Mouse (Mus musculus) kidney, postnatal 14 days (tissue): Measurements from ENCODE around the gene Abca4.

Experiments
- DNase-seq: peaks from one replicate; pipeline ENCODE4 v3.0.0; 2022; ENCODE audit warnings: mixed read lengths

The Abca4 gene

DNA sequence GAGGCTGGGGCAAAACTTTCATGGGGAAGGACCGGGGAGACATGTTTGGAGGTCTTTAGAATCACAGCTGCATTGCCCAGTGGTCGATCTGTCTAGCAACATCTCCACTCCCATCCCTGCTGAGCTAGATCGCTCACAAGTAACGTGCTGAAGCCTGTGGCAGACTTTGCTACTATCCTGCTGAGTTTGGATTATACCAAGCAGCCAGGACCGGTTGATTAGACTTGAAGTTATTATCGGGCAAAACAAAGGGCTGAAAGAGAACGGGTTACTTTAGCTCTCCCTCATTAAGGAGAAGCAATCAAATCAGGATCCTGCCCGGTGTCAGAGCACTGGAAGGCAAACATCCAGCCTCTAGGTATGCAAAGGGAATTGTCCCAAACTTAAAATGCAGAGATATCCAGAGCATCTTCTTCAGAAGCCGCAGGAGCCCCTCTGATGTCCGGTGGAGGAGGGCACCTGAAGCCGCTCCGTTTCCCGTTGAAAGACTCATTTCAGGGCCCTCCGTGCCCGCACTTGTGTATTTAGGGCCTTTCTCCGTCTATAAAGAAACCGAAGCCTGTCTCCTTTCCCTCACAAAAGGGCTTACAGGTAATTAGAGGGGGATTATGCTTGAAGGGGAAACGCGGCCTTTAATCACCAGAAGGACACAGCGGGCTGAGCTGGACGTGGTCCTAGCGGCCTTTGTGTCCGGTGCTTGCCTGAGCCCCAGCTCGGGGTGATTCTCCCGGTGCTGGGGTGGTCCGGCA lies at the start of gene Abca4:
TSS of gene Abca4 (plus strand) at position 645 of the 749 bp plus-strand sequence.
- DNase-seq = peak; percentile 31

DNA sequence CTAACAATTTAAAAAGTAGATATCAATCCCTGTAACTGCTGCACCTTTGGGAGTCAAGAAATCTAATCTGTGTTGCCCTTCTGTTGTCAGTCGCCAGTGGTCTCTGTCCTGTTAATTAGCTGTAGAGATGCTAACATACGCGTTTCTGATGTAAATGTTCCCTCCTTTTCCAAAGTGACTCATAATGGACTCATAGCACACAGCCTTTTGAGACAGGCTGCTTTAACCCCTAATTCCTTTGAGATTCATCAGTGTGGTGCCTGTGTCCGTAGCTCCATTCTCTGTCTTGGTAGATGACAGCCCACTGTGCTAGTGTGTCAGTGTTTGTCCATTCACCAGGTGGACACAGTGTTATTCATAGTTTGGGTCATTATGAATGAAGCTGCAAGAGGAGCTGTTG lies 49.1 kb upstream of the Abca4 start:
- no peak for DNase-seq

GRCm38 (mm10) chr3:121999934-122000333 lies 44.3 kb upstream of the Abca4 start:
- DNase-seq = no peak

GRCm38 (mm10) chr3:122001568-122001967 lies 42.7 kb upstream of the Abca4 start:
- DNase-seq = peak; percentile 24

- no peak for DNase-seq
Measured at GRCm38 (mm10) chr3:122009818-122010217, 34.4 kb upstream of the Abca4 start.

DNA sequence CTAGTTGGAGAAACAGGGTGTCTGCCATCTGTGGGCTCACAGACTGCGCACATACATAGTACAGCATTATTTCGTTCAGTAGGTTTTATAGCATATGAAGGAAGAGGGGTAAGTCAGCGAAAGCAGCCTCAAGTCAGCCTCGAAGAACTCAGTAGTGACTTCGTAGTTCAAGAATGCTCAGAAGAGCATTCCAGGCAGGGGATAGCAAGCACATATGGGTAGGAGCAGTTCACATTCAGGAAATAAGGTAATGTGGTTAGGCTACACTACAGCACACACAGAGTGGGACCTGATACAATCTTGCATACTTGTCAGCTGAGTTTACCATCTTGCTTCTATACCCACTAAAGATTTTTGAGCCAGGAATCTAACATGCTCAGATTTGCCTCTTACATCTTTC lies 34.0 kb upstream of the Abca4 start:
- DNase-seq = no peak

DNA sequence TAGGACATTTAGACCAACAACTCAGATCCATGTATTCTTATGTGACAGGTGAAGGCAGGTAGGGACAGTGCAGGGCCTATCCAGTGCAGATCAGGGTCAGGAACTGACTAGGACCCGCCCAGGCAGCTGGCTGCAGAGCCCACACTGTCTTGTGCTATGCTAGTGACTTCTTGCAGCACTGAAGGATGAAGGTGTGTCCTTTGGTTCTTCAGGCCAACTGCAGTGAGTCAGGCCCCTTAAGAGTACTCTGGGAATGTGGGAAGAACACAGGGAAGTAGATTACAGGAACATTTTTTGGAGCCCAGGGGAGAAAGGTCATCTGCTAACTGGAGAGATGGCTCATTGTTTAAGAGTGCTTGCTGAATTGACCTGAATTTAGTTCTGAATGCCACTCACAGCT lies 31.8 kb upstream of the Abca4 start:
- DNase-seq = no peak

GRCm38 (mm10) chr3:122018421-122018820 lies 25.8 kb upstream of the Abca4 start:
- no peak for DNase-seq

GRCm38 (mm10) chr3:122019159-122019558 lies 25.1 kb upstream of the Abca4 start:
- no peak for DNase-seq

DNA sequence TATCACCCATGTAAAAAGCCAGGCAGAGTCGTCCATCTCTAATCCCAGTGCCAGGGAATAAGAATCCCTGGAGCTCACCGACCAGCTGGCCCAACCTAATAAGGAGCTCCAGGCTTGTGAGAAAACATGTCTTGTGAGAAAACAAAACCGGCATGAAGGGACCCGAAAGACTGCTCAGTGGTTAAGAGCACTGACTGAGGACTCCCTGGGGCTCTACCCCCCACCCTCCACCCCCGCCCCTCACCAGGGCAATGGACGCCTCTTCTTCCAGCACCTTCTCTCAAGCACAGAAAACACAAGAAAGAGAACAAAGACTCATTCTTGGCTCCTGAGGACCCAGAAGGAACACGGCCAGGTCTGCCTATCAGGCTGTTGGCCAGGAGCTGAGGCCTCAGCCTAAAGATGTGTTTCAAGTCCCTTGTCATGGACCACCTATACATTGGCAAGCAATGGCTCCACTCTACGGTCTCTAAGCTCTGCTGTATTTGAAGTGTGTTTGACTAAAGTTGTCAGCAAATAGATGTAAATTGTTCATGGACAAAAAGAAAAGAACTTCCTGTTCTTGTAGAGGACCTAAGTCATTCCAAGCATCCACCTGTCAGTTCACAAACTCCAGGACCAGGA lies 23.1 kb upstream of the Abca4 start:
- no peak for DNase-seq

- no peak for DNase-seq
Measured at GRCm38 (mm10) chr3:122022355-122022754, 21.9 kb upstream of the Abca4 start.

DNA sequence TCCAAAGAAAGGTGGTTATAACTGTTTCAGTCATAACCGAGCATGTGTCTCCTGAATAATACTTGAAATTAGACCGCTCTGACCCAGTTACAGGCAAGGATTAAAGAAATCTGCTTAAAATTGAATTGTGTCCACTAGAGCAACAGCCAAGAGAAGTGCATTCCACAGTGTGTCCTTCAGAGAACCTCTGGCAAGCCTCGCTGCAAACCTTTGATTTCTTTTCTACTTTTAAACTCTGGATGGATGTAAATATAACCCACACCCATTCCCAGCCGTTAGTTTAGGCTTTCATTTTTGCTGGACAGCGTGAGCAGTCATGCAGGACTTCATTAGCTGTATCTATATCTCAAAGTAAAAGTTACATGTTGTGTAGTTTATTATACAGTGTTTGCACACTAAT lies 17.6 kb upstream of the Abca4 start:
- peak; percentile 52 for DNase-seq

GRCm38 (mm10) chr3:122027776-122028175 lies 16.5 kb upstream of the Abca4 start:
- no peak for DNase-seq

DNA sequence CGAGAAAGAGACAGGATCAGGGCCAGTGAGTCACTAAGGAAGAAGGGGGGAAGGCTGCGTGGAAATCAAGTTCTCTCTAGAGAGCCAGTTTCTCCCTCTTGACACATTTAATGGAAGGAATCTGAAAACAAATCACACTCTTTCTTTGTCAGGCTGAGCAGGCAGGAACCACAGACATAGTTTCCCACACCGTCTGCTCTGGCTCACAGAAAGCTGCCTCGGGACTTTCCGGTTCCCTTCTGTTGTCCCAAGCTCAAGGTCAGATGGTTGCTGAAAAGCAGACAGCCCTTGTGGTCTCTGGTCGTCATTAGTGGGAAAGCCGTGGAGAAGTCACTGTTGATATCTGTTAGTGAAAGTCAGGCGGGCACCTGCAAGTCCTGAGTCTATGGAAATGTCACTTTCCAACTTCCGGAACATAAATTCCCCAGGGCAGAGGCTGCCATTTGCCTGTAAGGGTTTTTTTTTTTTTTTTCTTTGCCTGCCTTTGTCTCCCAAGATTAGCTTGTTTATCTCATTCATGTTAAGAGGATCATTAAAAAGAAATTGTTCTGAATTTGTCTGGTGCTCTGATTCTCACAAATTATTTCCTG lies 10.9 kb upstream of the Abca4 start:
- peak; percentile 65 for DNase-seq

GRCm38 (mm10) chr3:122034240-122034639 lies 10.0 kb upstream of the Abca4 start:
- DNase-seq = peak; percentile 27

- no peak for DNase-seq
Measured at GRCm38 (mm10) chr3:122035092-122035491, 9.2 kb upstream of the Abca4 start.

GRCm38 (mm10) chr3:122040522-122040921 lies 3.7 kb upstream of the Abca4 start:
- DNase-seq = no peak

DNA sequence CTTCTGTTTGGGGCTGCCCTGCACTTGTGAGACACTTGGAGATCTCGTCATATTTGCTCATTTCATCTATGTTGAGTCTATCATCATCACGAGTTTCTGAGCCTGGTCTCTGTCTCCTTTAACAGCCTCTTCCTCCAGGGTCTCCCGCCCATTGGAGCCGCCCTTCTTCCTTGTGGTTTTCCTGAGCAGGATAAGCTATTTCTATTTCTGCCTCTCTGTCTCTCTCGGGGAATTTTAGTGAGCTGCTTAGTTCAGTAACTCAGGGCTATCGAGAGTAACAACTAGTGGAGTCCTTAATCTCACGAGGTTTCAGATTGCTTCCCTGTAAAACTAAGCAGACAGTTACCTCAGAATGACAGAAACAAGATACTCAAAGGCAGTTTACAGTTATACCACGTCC lies 1.1 kb upstream of the Abca4 start:
- no peak for DNase-seq

DNA sequence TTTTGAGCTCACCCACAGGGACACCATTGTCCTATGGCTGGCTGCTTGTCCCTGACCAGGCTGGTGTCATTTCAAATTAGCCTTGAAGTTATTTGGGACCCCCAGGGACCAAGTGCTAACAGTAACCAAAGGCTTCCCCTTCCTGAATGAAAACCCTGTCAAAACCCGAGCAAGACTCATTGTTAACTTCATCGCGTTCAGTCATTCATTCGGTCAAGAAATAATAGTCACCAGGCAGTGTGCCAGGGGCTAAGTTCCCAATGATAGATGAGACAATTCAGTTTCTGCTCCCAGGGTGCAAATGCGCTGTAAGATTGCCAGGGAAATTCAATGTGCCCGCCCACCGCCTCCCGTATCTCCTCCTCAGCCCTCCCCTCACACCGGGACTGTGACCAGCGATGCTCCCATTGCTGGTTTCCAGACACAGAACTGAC lies 2.0 kb downstream of the Abca4 start:
- peak; percentile 73 for DNase-seq

DNA sequence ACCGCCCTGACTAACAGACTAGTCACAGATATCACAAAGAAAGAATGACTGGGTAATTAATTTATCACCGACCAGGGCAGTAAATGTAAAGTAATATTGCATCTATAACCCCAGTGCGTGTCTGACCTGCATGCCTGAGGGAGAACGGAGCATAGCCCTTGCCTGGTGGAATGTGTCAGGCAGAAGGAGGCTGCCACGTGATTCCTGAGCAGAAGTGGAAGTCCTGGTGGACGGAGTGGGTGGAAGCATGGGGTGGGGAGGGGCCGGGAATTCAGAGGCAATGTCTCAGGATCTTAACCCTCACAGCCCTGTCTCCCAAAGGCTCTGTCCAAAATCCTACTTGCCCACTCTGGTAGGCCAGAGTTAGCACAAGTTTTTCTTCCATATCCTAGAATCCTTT lies 3.2 kb downstream of the Abca4 start:
- DNase-seq = peak; percentile 77

DNA sequence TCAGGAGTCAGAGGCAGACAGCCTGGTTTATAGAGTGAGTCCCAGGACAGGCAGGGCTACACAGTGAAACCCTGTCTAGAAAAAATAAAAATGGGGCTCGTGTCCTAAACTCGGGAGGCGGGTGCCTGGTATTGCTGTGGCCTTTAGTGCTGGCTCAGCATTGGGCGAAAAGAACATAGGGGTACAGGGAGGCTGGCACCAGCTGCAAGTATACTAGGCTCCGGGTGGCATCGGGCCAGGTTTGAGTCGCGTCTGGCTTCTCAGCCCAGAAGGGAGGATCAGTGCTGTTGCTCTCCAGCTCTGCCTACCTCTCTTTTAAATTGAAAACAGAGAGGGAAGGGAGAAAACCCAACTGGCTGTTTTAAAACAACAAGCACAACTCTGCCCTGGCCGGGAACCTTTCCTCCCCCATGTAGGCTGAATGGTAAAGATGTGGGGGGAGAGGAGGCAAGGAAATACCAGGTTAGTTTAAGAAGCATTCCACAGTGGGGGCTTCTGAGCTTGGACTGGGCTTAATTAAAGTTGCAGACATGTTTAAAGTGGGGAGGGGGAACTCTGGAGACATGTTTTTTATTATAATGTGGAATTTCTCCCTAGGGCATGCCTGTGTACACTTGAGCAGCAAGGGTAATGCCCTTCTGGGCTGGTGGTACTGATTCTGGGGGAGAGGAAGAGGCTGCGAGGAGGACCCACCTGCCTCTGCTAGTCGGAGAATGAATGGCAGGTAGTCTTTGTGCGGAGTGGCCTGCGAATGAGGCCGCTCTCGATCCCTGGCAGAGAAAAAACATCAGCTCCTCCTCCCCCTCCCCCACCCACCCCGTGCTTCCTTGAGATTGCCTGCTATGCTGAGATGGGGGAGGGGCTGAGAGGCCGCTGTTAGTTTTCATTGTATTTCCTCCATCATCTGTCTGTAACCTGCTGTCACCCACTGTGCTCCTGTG lies 3.9 kb downstream of the Abca4 start:
- peak; percentile 85 for DNase-seq

DNA sequence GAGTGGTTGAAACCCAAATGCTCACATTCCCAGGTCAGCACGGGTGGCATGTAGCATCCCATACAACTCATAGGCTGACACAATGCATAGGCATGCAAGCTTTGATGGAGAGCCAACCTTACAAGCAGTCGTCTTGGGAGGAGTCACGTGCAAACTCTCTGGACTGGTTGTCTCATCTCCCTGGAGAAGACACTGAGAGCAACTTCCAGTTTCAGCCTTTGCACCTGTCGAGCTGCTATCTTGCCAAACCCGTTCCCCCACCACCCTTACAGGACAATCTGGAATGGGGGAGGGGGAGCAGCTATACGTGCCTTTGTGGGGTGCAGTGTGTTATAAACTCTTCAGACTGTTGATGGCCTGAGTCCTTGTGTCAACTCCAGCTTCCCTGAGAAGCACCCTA lies 4.9 kb downstream of the Abca4 start:
- DNase-seq = no peak
